Mouse (Mus musculus): ENCODE results near the gene Slc22a15.

DNA sequence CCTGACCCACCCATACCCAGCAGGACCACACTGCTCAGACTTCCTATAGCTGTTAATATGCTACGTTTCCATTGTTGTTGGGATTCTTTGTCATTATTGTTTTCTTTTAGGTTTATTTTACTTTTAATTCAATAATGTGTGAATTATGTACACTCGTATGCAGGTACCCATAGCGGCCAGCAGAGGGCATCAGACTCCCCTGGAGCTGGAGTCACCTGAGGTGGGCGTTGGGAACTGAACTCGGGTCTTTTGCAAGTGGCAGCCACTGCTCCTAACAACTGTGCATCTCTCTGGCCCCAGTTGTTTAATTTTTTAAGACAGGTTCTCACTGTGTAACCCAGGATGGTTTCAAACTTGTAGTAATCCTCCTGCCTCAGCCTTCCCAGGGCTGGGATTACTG, 102.2 kb downstream of the Slc22a15 start:
- TF ChIP-seq CTCF (IDR thresholded peaks at IDR 0.05; ENCODE audit: borderline replicate concordance, control insufficient read depth, extremely low read depth, insufficient read depth, low read length, poor library complexity) (peak; percentile 58; the same call in 1 of the 2 replicates), POLR2A (IDR thresholded peaks at IDR 0.05; ENCODE audit: control insufficient read depth, extremely low read depth, insufficient read depth, low read length, poor library complexity) (no peak)
